Mouse (Mus musculus): Measurements from ENCODE around the gene Klhl41. TPM values are rescaled to one million over a fixed set of nuclear protein-coding genes. Genes with fewer than 3 reads are reported as not detected.

The Klhl41 gene
- polyA plus RNA-seq, 1 experiment from 2014 or later = 0.24 TPM

DNA sequence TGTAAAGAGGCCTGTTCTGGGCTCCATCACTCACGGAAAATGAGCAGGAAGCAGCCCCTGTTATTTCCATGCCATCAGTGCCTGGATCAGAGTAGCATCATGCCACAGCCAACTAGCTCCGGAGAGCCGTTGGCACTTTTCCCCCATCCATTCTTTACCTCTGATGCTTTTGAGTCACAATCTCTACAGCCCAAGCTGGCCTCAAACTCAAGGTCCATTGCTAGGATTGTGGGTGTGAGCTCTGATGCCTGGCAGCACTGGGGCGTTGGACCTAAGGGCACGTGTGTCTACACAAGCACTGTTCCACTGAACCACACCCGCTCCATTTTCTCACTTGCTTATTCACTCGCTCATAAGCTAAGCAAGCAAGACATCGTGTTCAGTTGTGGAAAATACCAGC, 30.5 kb downstream of the Klhl41 start:
- 96% methylated on average over 8 of the region's 8 CpGs for whole genome bisulfite sequencing
- Histone ChIP-seq H3K36me3 (replicated peaks; ENCODE audit: control insufficient read depth, insufficient read depth) (peaks cover 65% of the 10 kb centered on the region), H3K9ac (no peak overlapping the region), H3K4me3 (replicated peaks; ENCODE audit: low read length) (no peak overlapping the region), H3K9me3 (ENCODE audit: control insufficient read depth, low read length) (0 out of 2 replicates have a peak, but pooled peaks cover 12% of the 10 kb centered on the region), H3K4me2 (replicated peaks) (no peak overlapping the region), H3K27ac (no peak overlapping the region), H3K4me1 (replicated peaks; ENCODE audit: control insufficient read depth, insufficient read depth, low read length) (no peaks in the 10 kb centered on the region), H3K27me3 (ENCODE audit: control insufficient read depth, insufficient read depth, low read length) (no peaks in the 10 kb centered on the region)
- DNase-seq (ENCODE audit: low spot score) = no peak
- no peak for ATAC-seq (ENCODE audit: low FRiP score)

- H3K4me1 ChIP-seq (replicated peaks; ENCODE audit: control insufficient read depth, insufficient read depth, low read length) = peaks cover 9% of the 10 kb centered on the region
- 0 out of 2 replicates have a peak overlapping the region, but pooled peaks have one; percentile 77 for H3K9ac ChIP-seq
- no peak overlapping the region; the same call in 1 of the 2 replicates for H3K4me3 ChIP-seq (replicated peaks; ENCODE audit: low read length)
- peaks cover 17% of the 10 kb centered on the region for H3K36me3 ChIP-seq (replicated peaks; ENCODE audit: control insufficient read depth, insufficient read depth)
- DNase-seq (ENCODE audit: low spot score) (no peak), ATAC-seq (ENCODE audit: low FRiP score) (no peak)
- H3K4me2 ChIP-seq (replicated peaks) = peak overlapping the region; percentile 78
- 90% methylated on average over 14 of the region's 14 CpGs for WGBS
- no peaks in the 10 kb centered on the region for H3K9me3 ChIP-seq (ENCODE audit: control insufficient read depth, low read length)
- no peaks in the 10 kb centered on the region for H3K27me3 ChIP-seq (ENCODE audit: control insufficient read depth, insufficient read depth, low read length)
- H3K27ac ChIP-seq = no peak overlapping the region
Observed at GRCm38 (mm10) chr2:69712171-69712570, 42.3 kb downstream of the Klhl41 start.

- peak within 1 kb of the TSS; percentile 77 for H3K9ac ChIP-seq
- no peaks in the 10 kb centered on the region for H3K27me3 ChIP-seq (ENCODE audit: control insufficient read depth, insufficient read depth, low read length)
- peaks cover 9% of the 10 kb centered on the region; the same call in 1 of the 2 replicates for H3K36me3 ChIP-seq (replicated peaks; ENCODE audit: control insufficient read depth, insufficient read depth)
- peaks cover 9% of the 10 kb centered on the region for H3K4me1 ChIP-seq (replicated peaks; ENCODE audit: control insufficient read depth, insufficient read depth, low read length)
- ATAC-seq (ENCODE audit: low FRiP score) = peak; percentile 99
- H3K4me3 ChIP-seq (replicated peaks; ENCODE audit: low read length) = peak within 1 kb of the TSS; percentile 69
- peak within 1 kb of the TSS; percentile 78 for H3K4me2 ChIP-seq (replicated peaks)
- peak within 1 kb of the TSS; percentile 68 for H3K27ac ChIP-seq
- WGBS = under 1% methylated on average over 39 of the region's 39 CpGs
- no peaks in the 10 kb centered on the region for H3K9me3 ChIP-seq (ENCODE audit: control insufficient read depth, low read length)
- DNase-seq (ENCODE audit: low spot score) = peak; percentile 88
Observed at GRCm38 (mm10) chr2:69712981-69713625, 43.2 kb downstream of the Klhl41 start, which contains the start of gene Fastkd1. TSS of gene Fastkd1 (minus strand) at chr2:69713516.

- Histone ChIP-seq H3K27ac (no peak overlapping the region), H3K27me3 (ENCODE audit: control insufficient read depth, insufficient read depth, low read length) (no peaks in the 10 kb centered on the region), H3K4me3 (replicated peaks; ENCODE audit: low read length) (peak overlapping the region; percentile 69), H3K36me3 (replicated peaks; ENCODE audit: control insufficient read depth, insufficient read depth) (peaks cover 5% of the 10 kb centered on the region; the same call in 1 of the 2 replicates), H3K9me3 (ENCODE audit: control insufficient read depth, low read length) (no peaks in the 10 kb centered on the region), H3K4me1 (replicated peaks; ENCODE audit: control insufficient read depth, insufficient read depth, low read length) (peaks cover 9% of the 10 kb centered on the region), H3K9ac (no peak overlapping the region), H3K4me2 (replicated peaks) (peak overlapping the region; percentile 78)
- ATAC-seq (ENCODE audit: low FRiP score) = peak; percentile 52; the same call in 1 of the 2 replicates
- 28% methylated on average over 4 of the region's 4 CpGs for WGBS
- DNase-seq (ENCODE audit: low spot score) = no peak
Observed at GRCm38 (mm10) chr2:69713626-69714014, 43.7 kb downstream of the Klhl41 start.

DNA sequence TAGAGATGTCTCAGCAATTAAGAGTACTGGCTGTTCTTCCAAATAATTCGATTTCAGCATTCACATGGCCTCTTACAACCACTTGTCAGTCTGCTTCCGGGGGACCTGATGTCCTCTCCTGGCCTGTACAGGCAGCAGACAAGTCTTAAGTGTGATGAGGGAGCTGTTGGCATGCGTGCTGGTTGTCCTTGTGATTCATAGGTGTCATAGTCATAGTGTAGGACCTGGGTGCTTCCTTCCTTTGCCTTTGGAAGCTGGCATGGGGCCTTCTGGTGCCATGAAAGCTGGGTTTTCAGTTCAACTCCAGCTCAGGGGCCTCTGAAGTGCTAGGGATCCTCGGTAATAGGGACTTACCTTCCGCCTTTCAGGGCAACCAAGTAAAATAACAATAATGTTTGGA, 44.2 kb downstream of the Klhl41 start:
- Histone ChIP-seq H3K27ac (no peak overlapping the region), H3K9ac (no peak overlapping the region), H3K36me3 (replicated peaks; ENCODE audit: control insufficient read depth, insufficient read depth) (peaks cover 5% of the 10 kb centered on the region; the same call in 1 of the 2 replicates), H3K9me3 (ENCODE audit: control insufficient read depth, low read length) (no peaks in the 10 kb centered on the region), H3K4me1 (replicated peaks; ENCODE audit: control insufficient read depth, insufficient read depth, low read length) (peaks cover 9% of the 10 kb centered on the region), H3K27me3 (ENCODE audit: control insufficient read depth, insufficient read depth, low read length) (no peaks in the 10 kb centered on the region), H3K4me2 (replicated peaks) (no peak overlapping the region), H3K4me3 (replicated peaks; ENCODE audit: low read length) (no peak overlapping the region)
- no peak for DNase-seq (ENCODE audit: low spot score)
- WGBS = 83% methylated on average over 5 of the region's 5 CpGs
- no peak for ATAC-seq (ENCODE audit: low FRiP score)

- Histone ChIP-seq H3K4me3 (replicated peaks; ENCODE audit: low read length) (no peak overlapping the region), H3K27ac (no peak overlapping the region), H3K27me3 (ENCODE audit: control insufficient read depth, insufficient read depth, low read length) (no peaks in the 10 kb centered on the region), H3K4me1 (replicated peaks; ENCODE audit: control insufficient read depth, insufficient read depth, low read length) (peaks cover 9% of the 10 kb centered on the region), H3K9me3 (ENCODE audit: control insufficient read depth, low read length) (no peaks in the 10 kb centered on the region), H3K9ac (no peak overlapping the region), H3K4me2 (replicated peaks) (no peak overlapping the region), H3K36me3 (replicated peaks; ENCODE audit: control insufficient read depth, insufficient read depth) (no peaks in the 10 kb centered on the region)
- ATAC-seq (ENCODE audit: low FRiP score) = no peak
- WGBS = 79% methylated on average over 3 of the region's 3 CpGs
- no peak for DNase-seq (ENCODE audit: low spot score)
Observed at GRCm38 (mm10) chr2:69716483-69716882, 46.6 kb downstream of the Klhl41 start.

- Histone ChIP-seq H3K4me3 (replicated peaks; ENCODE audit: low read length) (no peak overlapping the region), H3K27ac (no peak overlapping the region), H3K4me2 (replicated peaks) (no peak overlapping the region), H3K36me3 (replicated peaks; ENCODE audit: control insufficient read depth, insufficient read depth) (no peaks in the 10 kb centered on the region), H3K27me3 (ENCODE audit: control insufficient read depth, insufficient read depth, low read length) (no peaks in the 10 kb centered on the region), H3K4me1 (replicated peaks; ENCODE audit: control insufficient read depth, insufficient read depth, low read length) (peaks cover 6% of the 10 kb centered on the region; the same call in 1 of the 2 replicates), H3K9me3 (ENCODE audit: control insufficient read depth, low read length) (no peaks in the 10 kb centered on the region), H3K9ac (no peak overlapping the region)
- no peak for DNase-seq (ENCODE audit: low spot score)
- 83% methylated on average over 1 of the region's 1 CpGs for WGBS
- no peak for ATAC-seq (ENCODE audit: low FRiP score)
Observed at GRCm38 (mm10) chr2:69719121-69719520, 49.2 kb downstream of the Klhl41 start.

GRCm38 (mm10) chr2:69722273-69722649, 52.3 kb downstream of the Klhl41 start, which contains the start of gene Ppig:
TSS of gene Ppig (plus strand) at chr2:69722545.
- Histone ChIP-seq H3K4me2 (replicated peaks) (peak within 1 kb of the TSS; percentile 83), H3K36me3 (replicated peaks; ENCODE audit: control insufficient read depth, insufficient read depth) (no peaks in the 10 kb centered on the region), H3K4me3 (replicated peaks; ENCODE audit: low read length) (peak within 1 kb of the TSS; percentile 87), H3K9me3 (ENCODE audit: control insufficient read depth, low read length) (no peaks in the 10 kb centered on the region), H3K27me3 (ENCODE audit: control insufficient read depth, insufficient read depth, low read length) (no peaks in the 10 kb centered on the region), H3K4me1 (replicated peaks; ENCODE audit: control insufficient read depth, insufficient read depth, low read length) (peaks cover 11% of the 10 kb centered on the region; the same call in 1 of the 2 replicates), H3K9ac (peak within 1 kb of the TSS; percentile 84), H3K27ac (peak within 1 kb of the TSS; percentile 79)
- ATAC-seq (ENCODE audit: low FRiP score) (no peak; the same call in 1 of the 2 replicates), DNase-seq (ENCODE audit: low spot score) (no peak)
- 7% methylated on average over 12 of the region's 12 CpGs for WGBS

DNA sequence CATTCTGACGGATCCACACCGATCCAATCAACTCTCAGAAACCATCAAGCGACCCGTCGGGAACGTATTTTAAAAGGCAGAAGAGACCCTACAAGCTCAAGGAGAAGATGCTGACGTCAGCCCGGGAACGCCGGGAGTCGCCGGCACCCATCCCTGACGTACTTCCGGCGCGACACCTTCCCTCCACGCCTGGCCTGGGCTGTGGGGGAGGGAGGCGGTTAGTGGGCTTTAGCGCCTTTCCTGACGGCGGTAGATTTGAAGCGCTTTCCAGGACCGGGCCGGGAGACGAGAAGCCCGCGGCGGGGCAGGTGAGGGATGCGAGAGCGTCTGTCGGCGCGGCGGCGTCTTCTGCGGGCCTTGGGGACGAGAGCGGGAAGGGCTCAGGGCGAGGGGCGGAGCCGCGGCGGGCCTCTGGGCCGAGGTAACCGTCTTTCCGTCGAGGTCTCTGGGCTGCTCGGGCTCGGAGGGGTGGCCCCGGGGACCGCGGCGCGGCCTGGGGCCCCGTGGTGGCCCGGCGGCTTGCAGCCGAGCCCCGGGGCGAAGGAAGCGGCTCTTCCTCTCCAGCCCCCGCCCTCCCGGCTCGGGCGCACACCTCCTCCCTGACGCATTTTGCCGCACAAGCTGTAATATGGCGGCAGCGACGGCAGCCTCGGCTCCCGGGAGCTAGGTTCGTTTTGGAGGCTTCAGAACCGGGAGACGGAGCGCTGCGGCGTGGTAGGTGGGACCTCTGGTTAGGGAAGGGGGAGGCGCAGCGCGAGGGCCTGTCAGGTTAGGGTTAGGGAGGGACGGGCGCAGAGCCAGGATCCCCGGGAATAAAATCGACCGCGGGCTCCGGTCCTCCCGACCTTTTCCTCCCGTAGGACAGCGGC, 53.0 kb downstream of the Klhl41 start:
- Histone ChIP-seq H3K4me1 (replicated peaks; ENCODE audit: control insufficient read depth, insufficient read depth, low read length) (peaks cover 11% of the 10 kb centered on the region; the same call in 1 of the 2 replicates), H3K9ac (peak overlapping the region; percentile 84), H3K9me3 (ENCODE audit: control insufficient read depth, low read length) (no peaks in the 10 kb centered on the region), H3K36me3 (replicated peaks; ENCODE audit: control insufficient read depth, insufficient read depth) (no peaks in the 10 kb centered on the region), H3K27me3 (ENCODE audit: control insufficient read depth, insufficient read depth, low read length) (no peaks in the 10 kb centered on the region), H3K4me3 (replicated peaks; ENCODE audit: low read length) (peak overlapping the region; percentile 87), H3K4me2 (replicated peaks) (peak overlapping the region; percentile 83), H3K27ac (peak overlapping the region; percentile 79)
- ATAC-seq (ENCODE audit: low FRiP score) (peak; percentile 96), DNase-seq (ENCODE audit: low spot score) (peak; percentile 97)
- under 1% methylated on average over 76 of the region's 91 CpGs for WGBS
